In the genomic region with DNA sequence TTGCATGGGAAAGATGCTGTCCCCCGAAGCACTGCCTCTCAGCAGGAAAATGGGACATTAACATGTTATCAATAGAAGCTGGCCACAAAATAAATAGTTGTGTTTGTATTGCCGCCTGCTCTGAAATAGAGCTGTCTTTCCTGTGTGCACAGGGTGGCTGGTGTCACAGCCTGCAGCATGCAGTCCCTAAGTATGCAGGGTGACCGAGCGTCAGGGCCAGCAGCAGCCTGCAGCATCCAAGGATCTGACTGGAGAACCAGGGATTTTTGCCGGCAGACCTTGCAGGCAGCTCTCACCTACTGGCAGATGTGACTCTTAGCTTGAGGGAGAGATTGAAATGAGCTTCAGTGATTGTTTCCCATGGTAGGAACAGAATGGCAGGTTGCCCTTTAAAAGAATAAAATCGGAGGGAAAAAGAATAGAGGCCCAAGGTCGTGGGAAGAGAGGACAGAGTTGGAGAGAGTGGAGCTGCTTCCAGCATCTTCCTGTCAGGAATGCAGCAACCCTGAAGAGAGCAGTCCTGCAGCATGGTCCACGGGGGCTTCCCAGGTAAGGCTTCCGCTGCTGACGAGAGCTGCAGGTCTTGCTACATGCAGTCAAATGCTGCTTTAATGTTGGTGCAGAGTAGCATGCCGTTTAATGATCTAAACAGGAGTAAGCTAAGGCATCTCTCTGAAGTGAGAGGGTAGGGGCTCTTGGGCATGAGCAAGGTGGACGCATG, we compare ENCODE assay signal across 15 mouse cellular contexts.
DNase-seq lines count a peak whose midpoint lies in the region; ATAC-seq lines count a peak whose summit lies in the region.
"Had no signal": no experiment of that assay in that cellular context is flagged by ENCODE, and none has a peak within 500 bp of the region (broad histone marks: within the 10 kb centered on the region; RNA-seq: fewer than 3 reads in every experiment).

No protein-coding gene starts in this region.

- H3K4me3 ChIP-seq in forebrain, embryonic 10.5 days: no peak overlapping the region
- no peak overlapping the region for H3K4me3 ChIP-seq in forebrain, embryonic 11.5 days (ENCODE audit: low read depth, low read length)
- peak overlapping the region; percentile 7; the same call in 1 of the 2 replicates for H3K4me3 ChIP-seq in forebrain, embryonic 13.5 days
- H3K4me3 ChIP-seq in hindbrain, embryonic 16.5 days (ENCODE audit: low read length): no peak overlapping the region
- H3K4me3 ChIP-seq in neural tube, embryonic 15.5 days (replicated peaks): no peak overlapping the region
- H3K4me3 ChIP-seq: embryonic facial prominence, embryonic 13.5 days; layer of hippocampus, adult 2 months; liver, embryonic 15.5 days; myocyte had no signal

- H3K27ac ChIP-seq in forebrain, embryonic 10.5 days: peak overlapping the region; percentile 6; the same call in 1 of the 2 replicates
- no peak overlapping the region for H3K27ac ChIP-seq in forebrain, embryonic 11.5 days (ENCODE audit: low read depth, low read length)
- no peak overlapping the region for H3K27ac ChIP-seq in forebrain, embryonic 13.5 days
- peak overlapping the region; percentile 51; the same call in 1 of the 2 replicates for H3K27ac ChIP-seq in hindbrain, embryonic 16.5 days (ENCODE audit: low read depth, low read length)
- H3K27ac ChIP-seq in neural tube, embryonic 15.5 days (replicated peaks): peak overlapping the region; percentile 13; the same call in 1 of the 2 replicates
- H3K27ac ChIP-seq: embryonic facial prominence, embryonic 13.5 days; layer of hippocampus, adult 2 months; liver, embryonic 15.5 days had no signal

- no peak overlapping the region; the same call in 1 of the 2 replicates for H3K9ac ChIP-seq in forebrain, embryonic 11.5 days (ENCODE audit: low read length)
- peak overlapping the region; percentile 51 for H3K9ac ChIP-seq in forebrain, embryonic 13.5 days
- H3K9ac ChIP-seq in hindbrain, embryonic 16.5 days (ENCODE audit: low read depth, low read length): peak overlapping the region; percentile 20; the same call in 1 of the 2 replicates
- H3K9ac ChIP-seq in neural tube, embryonic 15.5 days (replicated peaks): no peak overlapping the region; the same call in 1 of the 2 replicates
- H3K9ac ChIP-seq: embryonic facial prominence, embryonic 13.5 days; liver, embryonic 15.5 days had no signal

- H3K4me2 ChIP-seq in forebrain, embryonic 11.5 days (ENCODE audit: low read depth, low read length, severe bottlenecking): no peak overlapping the region
- peak overlapping the region; percentile 41 for H3K4me2 ChIP-seq in forebrain, embryonic 13.5 days
- H3K4me2 ChIP-seq in hindbrain, embryonic 16.5 days (ENCODE audit: low read length): peak overlapping the region; percentile 36
- peak overlapping the region; percentile 34 for H3K4me2 ChIP-seq in neural tube, embryonic 15.5 days
- H3K4me2 ChIP-seq: embryonic facial prominence, embryonic 13.5 days; liver, embryonic 15.5 days had no signal

- H3K27me3 ChIP-seq in forebrain, embryonic 10.5 days (ENCODE audit: poor library complexity, severe bottlenecking): no peaks in the 10 kb centered on the region
- H3K27me3 ChIP-seq in forebrain, embryonic 11.5 days (ENCODE audit: control insufficient read depth, insufficient read depth, low read length): no peaks in the 10 kb centered on the region
- no peaks in the 10 kb centered on the region for H3K27me3 ChIP-seq in forebrain, embryonic 13.5 days
- no peaks in the 10 kb centered on the region for H3K27me3 ChIP-seq in hindbrain, embryonic 16.5 days (replicated peaks; ENCODE audit: control insufficient read depth, insufficient read depth, low read length)
- no peaks in the 10 kb centered on the region for H3K27me3 ChIP-seq in neural tube, embryonic 15.5 days (replicated peaks)
- H3K27me3 ChIP-seq: liver, embryonic 15.5 days had no signal

- no peak for ATAC-seq in forebrain, embryonic 11.5 days (replicated peaks; ENCODE audit: low FRiP score)
- peak; percentile 52; the same call in 1 of the 2 replicates for ATAC-seq in forebrain, embryonic 13.5 days
- ATAC-seq in hindbrain, embryonic 16.5 days: peak; percentile 72
- peak; percentile 60; the same call in 1 of the 2 replicates for ATAC-seq in neural tube, embryonic 15.5 days (ENCODE audit: low FRiP score)

- DNase-seq in forebrain, embryonic 10.5 days (ENCODE audit: extremely low spot score, low spot score): no peak
- no peak for DNase-seq in forebrain, embryonic 11.5 days (ENCODE audit: low spot score)
- DNase-seq in embryo, embryonic 11 days: no peak
- no peak for DNase-seq in adrenal gland, postnatal 10 days
- no peak for DNase-seq in heart, adult 8-10 months (ENCODE audit: low spot score)
- DNase-seq: heart, adult 18-20 months; kidney, adult 2 months; lung, postnatal 4 days had no signal

- H3K36me3 ChIP-seq in forebrain, embryonic 10.5 days (replicated peaks): no peaks in the 10 kb centered on the region
- no peaks in the 10 kb centered on the region for H3K36me3 ChIP-seq in forebrain, embryonic 11.5 days (ENCODE audit: control insufficient read depth, insufficient read depth, low read length)
- H3K36me3 ChIP-seq in forebrain, embryonic 13.5 days (ENCODE audit: poor library complexity, severe bottlenecking): no peaks in the 10 kb centered on the region
- no peaks in the 10 kb centered on the region for H3K36me3 ChIP-seq in hindbrain, embryonic 16.5 days (ENCODE audit: control insufficient read depth, insufficient read depth, low read length)
- H3K36me3 ChIP-seq in neural tube, embryonic 15.5 days: no peaks in the 10 kb centered on the region
- H3K36me3 ChIP-seq: embryonic facial prominence, embryonic 13.5 days; liver, embryonic 15.5 days had no signal

- peaks cover 10% of the 10 kb centered on the region for H3K4me1 ChIP-seq in forebrain, embryonic 10.5 days
- peaks cover 2% of the 10 kb centered on the region for H3K4me1 ChIP-seq in forebrain, embryonic 11.5 days (replicated peaks; ENCODE audit: control insufficient read depth, insufficient read depth, low read length)
- H3K4me1 ChIP-seq in forebrain, embryonic 13.5 days: peaks cover 28% of the 10 kb centered on the region
- peaks cover 8% of the 10 kb centered on the region for H3K4me1 ChIP-seq in hindbrain, embryonic 16.5 days (ENCODE audit: control insufficient read depth, insufficient read depth, low read depth, low read length)
- peaks cover 13% of the 10 kb centered on the region for H3K4me1 ChIP-seq in neural tube, embryonic 15.5 days
- H3K4me1 ChIP-seq: embryonic facial prominence, embryonic 13.5 days; liver, embryonic 15.5 days had no signal

- WGBS in forebrain, embryonic 10.5 days: 67% methylated on average over 12 of the region's 12 CpGs
- 54% methylated on average over 12 of the region's 12 CpGs for WGBS in forebrain, embryonic 11.5 days
- 42% methylated on average over 12 of the region's 12 CpGs for WGBS in forebrain, embryonic 13.5 days
- 27% methylated on average over 12 of the region's 12 CpGs for WGBS in hindbrain, embryonic 16.5 days
- 31% methylated on average over 12 of the region's 12 CpGs for WGBS in neural tube, embryonic 15.5 days

- H3K9me3 ChIP-seq in forebrain, embryonic 10.5 days: no peaks in the 10 kb centered on the region
- no peaks in the 10 kb centered on the region for H3K9me3 ChIP-seq in forebrain, embryonic 11.5 days (ENCODE audit: control insufficient read depth, low read length)
- H3K9me3 ChIP-seq in forebrain, embryonic 13.5 days (replicated peaks): no peaks in the 10 kb centered on the region
- H3K9me3 ChIP-seq in hindbrain, embryonic 16.5 days (ENCODE audit: control insufficient read depth, low read length): no peaks in the 10 kb centered on the region
- no peaks in the 10 kb centered on the region for H3K9me3 ChIP-seq in neural tube, embryonic 15.5 days (replicated peaks)
- H3K9me3 ChIP-seq: embryonic facial prominence, embryonic 13.5 days; liver, embryonic 15.5 days had no signal

Comparison
In these comparisons a context has a peak if more than half of its experiments do, and no peak if none do; other contexts are left out.
1. H3K27ac ChIP-seq: peak in forebrain, embryonic 10.5 days (single experiment), hindbrain, embryonic 16.5 days (single experiment) and neural tube, embryonic 15.5 days (single experiment); none in forebrain, embryonic 11.5 days (single experiment) and forebrain, embryonic 13.5 days (single experiment).
2. H3K9ac ChIP-seq: peak in forebrain, embryonic 13.5 days (single experiment) and hindbrain, embryonic 16.5 days (single experiment); none in forebrain, embryonic 11.5 days (single experiment) and neural tube, embryonic 15.5 days (single experiment).